Mouse (Mus musculus) retina, postnatal 1 day (tissue): ENCODE results near the gene Smap1.

Experiments used
- DNase-seq: peaks from one replicate; pipeline ENCODE4 v3.0.0-alpha.2; 2012

Smap1 gene

GRCm38 (mm10) chr1:23919086-23919485, 3.0 kb downstream of the Smap1 start:
- no peak for DNase-seq

GRCm38 (mm10) chr1:23915483-23915882, 6.6 kb downstream of the Smap1 start:
- no peak for DNase-seq

- DNase-seq = no peak
Observed at GRCm38 (mm10) chr1:23912988-23913387, 9.1 kb downstream of the Smap1 start.

- peak; percentile 45 for DNase-seq
Observed at GRCm38 (mm10) chr1:23906082-23906481, 16.0 kb downstream of the Smap1 start.

- no peak for DNase-seq
Observed at GRCm38 (mm10) chr1:23903340-23903739, 18.8 kb downstream of the Smap1 start.

GRCm38 (mm10) chr1:23902736-23903135, 19.4 kb downstream of the Smap1 start:
- no peak for DNase-seq

- no peak for DNase-seq
Observed at GRCm38 (mm10) chr1:23899647-23900020, 22.5 kb downstream of the Smap1 start.

GRCm38 (mm10) chr1:23899020-23899646, 23.0 kb downstream of the Smap1 start:
- DNase-seq = no peak

GRCm38 (mm10) chr1:23892072-23892471, 30.0 kb downstream of the Smap1 start:
- no peak for DNase-seq

- DNase-seq = peak; percentile 5
Observed at GRCm38 (mm10) chr1:23884914-23885313, 37.2 kb downstream of the Smap1 start.

- no peak for DNase-seq
Observed at GRCm38 (mm10) chr1:23884087-23884668, 37.9 kb downstream of the Smap1 start.

GRCm38 (mm10) chr1:23882681-23883080, 39.4 kb downstream of the Smap1 start:
- DNase-seq = no peak

- no peak for DNase-seq
Observed at GRCm38 (mm10) chr1:23872194-23872593, 49.9 kb downstream of the Smap1 start.

GRCm38 (mm10) chr1:23867350-23867862, 54.7 kb downstream of the Smap1 start:
- no peak for DNase-seq

GRCm38 (mm10) chr1:23865566-23865965, 56.6 kb downstream of the Smap1 start:
- DNase-seq = no peak

GRCm38 (mm10) chr1:23860944-23861343, 61.2 kb downstream of the Smap1 start:
- DNase-seq = no peak

- DNase-seq = no peak
Observed at GRCm38 (mm10) chr1:23855623-23856022, 66.5 kb downstream of the Smap1 start.

- DNase-seq = peak; percentile 83
Observed at GRCm38 (mm10) chr1:23846044-23846680, 76.0 kb downstream of the Smap1 start.

GRCm38 (mm10) chr1:23845007-23845406, 77.1 kb downstream of the Smap1 start:
- DNase-seq = no peak

GRCm38 (mm10) chr1:23843790-23844189, 78.3 kb downstream of the Smap1 start:
- DNase-seq = no peak

GRCm38 (mm10) chr1:23842629-23843028, 79.5 kb downstream of the Smap1 start:
- DNase-seq = peak; percentile 27

GRCm38 (mm10) chr1:23840924-23841323, 81.2 kb downstream of the Smap1 start:
- no peak for DNase-seq

GRCm38 (mm10) chr1:23836630-23837029, 85.5 kb downstream of the Smap1 start:
- DNase-seq = no peak

GRCm38 (mm10) chr1:23834819-23835218, 87.3 kb downstream of the Smap1 start:
- DNase-seq = no peak
